Mouse (Mus musculus): Measurements from ENCODE around the gene Akap1. TPM values are rescaled to one million over a fixed set of nuclear protein-coding genes. Genes with fewer than 3 reads are reported as not detected.

Gene Akap1
- polyA plus RNA-seq, 1 experiment from 2014 or later = 24.3 TPM

- Histone ChIP-seq H3K9ac (replicated peaks; ENCODE audit: low read length) (0 out of 2 replicates have a peak overlapping the region, but pooled peaks have one; percentile 16), H3K9me3 (ENCODE audit: low read length) (no peaks in the 10 kb centered on the region), H3K36me3 (ENCODE audit: insufficient read depth, low read length) (peaks cover 21% of the 10 kb centered on the region), H3K27ac (ENCODE audit: low read length) (peak overlapping the region; percentile 32; the same call in 1 of the 2 replicates), H3K27me3 (ENCODE audit: insufficient read depth, low read length) (no peaks in the 10 kb centered on the region), H3K4me1 (ENCODE audit: insufficient read depth, low read length) (peaks cover 30% of the 10 kb centered on the region), H3K4me3 (ENCODE audit: low read length) (no peak overlapping the region), H3K4me2 (replicated peaks; ENCODE audit: low read depth, low read length) (no peak overlapping the region)
- no peak for ATAC-seq (ENCODE audit: low FRiP score, low TSS enrichment)
- 40% methylated on average over 5 of the region's 5 CpGs for WGBS
These were observed 15.8 kb downstream of the Akap1 start for GRCm38 (mm10) chr11:88848590-88848989.

GRCm38 (mm10) chr11:88847281-88848006 is 16.9 kb downstream of the Akap1 start:
- H3K36me3 ChIP-seq (ENCODE audit: insufficient read depth, low read length) = peaks cover 24% of the 10 kb centered on the region
- no peak overlapping the region for H3K4me2 ChIP-seq (replicated peaks; ENCODE audit: low read depth, low read length)
- peak overlapping the region; percentile 31; the same call in 1 of the 2 replicates for H3K27ac ChIP-seq (ENCODE audit: low read length)
- no peaks in the 10 kb centered on the region for H3K9me3 ChIP-seq (ENCODE audit: low read length)
- H3K9ac ChIP-seq (replicated peaks; ENCODE audit: low read length) = no peak overlapping the region
- WGBS = 48% methylated on average over 8 of the region's 8 CpGs
- no peaks in the 10 kb centered on the region for H3K27me3 ChIP-seq (ENCODE audit: insufficient read depth, low read length)
- ATAC-seq (ENCODE audit: low FRiP score, low TSS enrichment) = no peak
- H3K4me3 ChIP-seq (ENCODE audit: low read length) = no peak overlapping the region
- peaks cover 30% of the 10 kb centered on the region for H3K4me1 ChIP-seq (ENCODE audit: insufficient read depth, low read length)

DNA sequence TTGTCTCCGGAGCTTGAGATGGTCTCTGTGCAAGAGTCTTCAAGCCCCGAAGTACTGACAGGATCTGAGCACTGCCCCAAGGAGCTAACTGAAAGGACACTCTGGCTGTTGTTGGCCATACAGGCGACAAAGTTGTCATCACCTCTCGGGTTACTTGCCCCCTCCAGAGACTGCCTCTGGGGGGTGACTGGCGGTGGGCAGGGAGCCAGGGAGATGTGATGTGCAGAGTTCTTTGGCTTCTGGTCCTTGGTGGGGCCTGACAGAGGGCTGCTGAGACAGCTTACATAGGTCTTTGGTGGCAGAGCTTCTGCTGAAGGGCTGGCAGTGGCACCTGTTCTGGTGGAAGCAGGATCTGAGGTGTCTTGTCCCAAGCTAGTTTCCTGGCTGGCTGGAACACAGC is 20.0 kb downstream of the Akap1 start:
- Histone ChIP-seq H3K4me1 (ENCODE audit: insufficient read depth, low read length) (peaks cover 23% of the 10 kb centered on the region), H3K9ac (replicated peaks; ENCODE audit: low read length) (no peak overlapping the region), H3K4me2 (replicated peaks; ENCODE audit: low read depth, low read length) (no peak overlapping the region), H3K27me3 (ENCODE audit: insufficient read depth, low read length) (no peaks in the 10 kb centered on the region), H3K27ac (ENCODE audit: low read length) (no peak overlapping the region), H3K4me3 (ENCODE audit: low read length) (no peak overlapping the region), H3K9me3 (ENCODE audit: low read length) (no peaks in the 10 kb centered on the region), H3K36me3 (ENCODE audit: insufficient read depth, low read length) (peaks cover 24% of the 10 kb centered on the region)
- ATAC-seq (ENCODE audit: low FRiP score, low TSS enrichment) = no peak
- WGBS = 77% methylated on average over 5 of the region's 5 CpGs

DNA sequence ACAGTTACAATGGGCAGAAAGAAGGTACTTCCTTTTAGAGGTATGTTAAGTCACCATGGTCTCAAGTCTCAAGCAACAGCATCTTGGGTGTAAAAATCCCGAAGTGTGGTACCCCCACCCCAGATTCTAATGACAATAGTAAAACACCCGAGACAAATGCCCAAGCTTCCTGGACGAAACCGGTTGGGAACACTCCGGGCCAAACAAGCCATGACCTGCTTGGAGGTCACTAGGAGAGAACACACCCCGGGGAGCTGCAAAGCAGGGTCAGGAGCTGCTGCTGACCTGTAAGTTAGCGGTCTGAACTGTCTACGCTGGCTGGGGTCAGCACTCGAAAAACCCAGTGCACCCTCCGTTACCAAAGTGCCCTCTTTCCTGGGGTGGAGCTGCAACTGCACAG is 21.1 kb downstream of the Akap1 start:
- H3K27ac ChIP-seq (ENCODE audit: low read length) = no peak overlapping the region
- peaks cover 12% of the 10 kb centered on the region for H3K4me1 ChIP-seq (ENCODE audit: insufficient read depth, low read length)
- ATAC-seq (ENCODE audit: low FRiP score, low TSS enrichment) = no peak
- H3K36me3 ChIP-seq (ENCODE audit: insufficient read depth, low read length) = peaks cover 24% of the 10 kb centered on the region
- H3K9ac ChIP-seq (replicated peaks; ENCODE audit: low read length) = no peak overlapping the region
- H3K9me3 ChIP-seq (ENCODE audit: low read length) = no peaks in the 10 kb centered on the region
- H3K4me2 ChIP-seq (replicated peaks; ENCODE audit: low read depth, low read length) = no peak overlapping the region
- H3K4me3 ChIP-seq (ENCODE audit: low read length) = no peak overlapping the region
- no peaks in the 10 kb centered on the region for H3K27me3 ChIP-seq (ENCODE audit: insufficient read depth, low read length)
- WGBS = 87% methylated on average over 10 of the region's 10 CpGs

- H3K4me1 ChIP-seq (ENCODE audit: insufficient read depth, low read length) = peaks cover 4% of the 10 kb centered on the region; the same call in 1 of the 2 replicates
- H3K4me2 ChIP-seq (replicated peaks; ENCODE audit: low read depth, low read length) = no peak overlapping the region
- peaks cover 24% of the 10 kb centered on the region for H3K36me3 ChIP-seq (ENCODE audit: insufficient read depth, low read length)
- ATAC-seq (ENCODE audit: low FRiP score, low TSS enrichment) = no peak
- H3K27ac ChIP-seq (ENCODE audit: low read length) = no peak overlapping the region
- H3K27me3 ChIP-seq (ENCODE audit: insufficient read depth, low read length) = no peaks in the 10 kb centered on the region
- WGBS = 92% methylated on average over 13 of the region's 13 CpGs
- no peaks in the 10 kb centered on the region for H3K9me3 ChIP-seq (ENCODE audit: low read length)
- H3K9ac ChIP-seq (replicated peaks; ENCODE audit: low read length) = no peak overlapping the region
- H3K4me3 ChIP-seq (ENCODE audit: low read length) = no peak overlapping the region
These were observed 21.9 kb downstream of the Akap1 start for GRCm38 (mm10) chr11:88842315-88842975.

- 71% methylated on average over 6 of the region's 6 CpGs for WGBS
- Histone ChIP-seq H3K36me3 (ENCODE audit: insufficient read depth, low read length) (peaks cover 27% of the 10 kb centered on the region), H3K4me1 (ENCODE audit: insufficient read depth, low read length) (no peaks in the 10 kb centered on the region), H3K27ac (ENCODE audit: low read length) (no peak overlapping the region), H3K9me3 (ENCODE audit: low read length) (no peaks in the 10 kb centered on the region), H3K9ac (replicated peaks; ENCODE audit: low read length) (no peak overlapping the region), H3K4me3 (ENCODE audit: low read length) (no peak overlapping the region), H3K27me3 (ENCODE audit: insufficient read depth, low read length) (no peaks in the 10 kb centered on the region), H3K4me2 (replicated peaks; ENCODE audit: low read depth, low read length) (no peak overlapping the region)
- no peak for ATAC-seq (ENCODE audit: low FRiP score, low TSS enrichment)
These were observed 23.0 kb downstream of the Akap1 start for GRCm38 (mm10) chr11:88841406-88841805.

GRCm38 (mm10) chr11:88840724-88841350 is 23.5 kb downstream of the Akap1 start:
- Histone ChIP-seq H3K36me3 (ENCODE audit: insufficient read depth, low read length) (peaks cover 27% of the 10 kb centered on the region), H3K4me1 (ENCODE audit: insufficient read depth, low read length) (no peaks in the 10 kb centered on the region), H3K27me3 (ENCODE audit: insufficient read depth, low read length) (no peaks in the 10 kb centered on the region), H3K9ac (replicated peaks; ENCODE audit: low read length) (no peak overlapping the region), H3K9me3 (ENCODE audit: low read length) (no peaks in the 10 kb centered on the region), H3K4me3 (ENCODE audit: low read length) (no peak overlapping the region), H3K27ac (ENCODE audit: low read length) (no peak overlapping the region), H3K4me2 (replicated peaks; ENCODE audit: low read depth, low read length) (no peak overlapping the region)
- ATAC-seq (ENCODE audit: low FRiP score, low TSS enrichment) = no peak
- WGBS = 85% methylated on average over 10 of the region's 10 CpGs

DNA sequence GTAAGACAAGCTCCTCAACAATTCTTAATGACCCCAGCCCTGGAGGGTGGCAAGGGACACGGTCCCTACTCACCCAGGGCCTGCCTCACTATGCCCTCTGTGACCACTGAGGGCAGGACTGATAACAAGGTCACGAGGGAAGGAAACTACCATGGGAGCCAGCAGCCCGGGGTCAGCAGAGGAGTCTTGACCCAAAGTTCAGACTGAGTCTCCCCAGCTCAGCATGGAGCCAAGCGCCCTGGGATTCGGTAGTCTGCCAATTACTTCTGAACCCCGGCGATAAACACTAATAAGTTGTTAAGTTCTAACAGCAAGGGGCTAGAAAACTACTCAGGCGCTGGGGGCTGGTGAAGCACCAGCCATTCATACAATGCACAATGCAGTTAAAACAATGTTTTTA is 24.1 kb downstream of the Akap1 start:
- Histone ChIP-seq H3K36me3 (ENCODE audit: insufficient read depth, low read length) (peaks cover 22% of the 10 kb centered on the region), H3K27me3 (ENCODE audit: insufficient read depth, low read length) (no peaks in the 10 kb centered on the region), H3K4me1 (ENCODE audit: insufficient read depth, low read length) (no peaks in the 10 kb centered on the region), H3K9ac (replicated peaks; ENCODE audit: low read length) (no peak overlapping the region), H3K4me2 (replicated peaks; ENCODE audit: low read depth, low read length) (no peak overlapping the region), H3K4me3 (ENCODE audit: low read length) (no peak overlapping the region), H3K9me3 (ENCODE audit: low read length) (no peaks in the 10 kb centered on the region), H3K27ac (ENCODE audit: low read length) (no peak overlapping the region)
- WGBS = 81% methylated on average over 8 of the region's 8 CpGs
- ATAC-seq (ENCODE audit: low FRiP score, low TSS enrichment) = no peak

GRCm38 (mm10) chr11:88839379-88839778 is 25.0 kb downstream of the Akap1 start:
- H3K4me2 ChIP-seq (replicated peaks; ENCODE audit: low read depth, low read length) = no peak overlapping the region
- peaks cover 20% of the 10 kb centered on the region for H3K36me3 ChIP-seq (ENCODE audit: insufficient read depth, low read length)
- no peak overlapping the region for H3K27ac ChIP-seq (ENCODE audit: low read length)
- H3K4me1 ChIP-seq (ENCODE audit: insufficient read depth, low read length) = no peaks in the 10 kb centered on the region
- 89% methylated on average over 6 of the region's 6 CpGs for WGBS
- ATAC-seq (ENCODE audit: low FRiP score, low TSS enrichment) = no peak
- no peak overlapping the region for H3K9ac ChIP-seq (replicated peaks; ENCODE audit: low read length)
- H3K9me3 ChIP-seq (ENCODE audit: low read length) = no peaks in the 10 kb centered on the region
- no peak overlapping the region for H3K4me3 ChIP-seq (ENCODE audit: low read length)
- H3K27me3 ChIP-seq (ENCODE audit: insufficient read depth, low read length) = no peaks in the 10 kb centered on the region

GRCm38 (mm10) chr11:88838630-88839029 is 25.8 kb downstream of the Akap1 start:
- WGBS = 91% methylated on average over 13 of the region's 13 CpGs
- Histone ChIP-seq H3K4me3 (ENCODE audit: low read length) (no peak overlapping the region), H3K4me2 (replicated peaks; ENCODE audit: low read depth, low read length) (no peak overlapping the region), H3K9me3 (ENCODE audit: low read length) (no peaks in the 10 kb centered on the region), H3K4me1 (ENCODE audit: insufficient read depth, low read length) (no peaks in the 10 kb centered on the region), H3K27me3 (ENCODE audit: insufficient read depth, low read length) (no peaks in the 10 kb centered on the region), H3K27ac (ENCODE audit: low read length) (no peak overlapping the region), H3K36me3 (ENCODE audit: insufficient read depth, low read length) (peaks cover 20% of the 10 kb centered on the region), H3K9ac (replicated peaks; ENCODE audit: low read length) (no peak overlapping the region)
- ATAC-seq (ENCODE audit: low FRiP score, low TSS enrichment) = no peak

All from kidney, embryonic 16.5 days (tissue).